Mouse (Mus musculus): Measurements from ENCODE around the gene Lsr. TPM values are rescaled to one million over a fixed set of nuclear protein-coding genes. Genes with fewer than 3 reads are reported as not detected.
A peak's percentile ranks its signal among the peaks of the same experiment; 100 is the strongest.
"Not testable (repeated sequence)": the region's sequence is repeated elsewhere in the genome, so short reads cannot be mapped to it uniquely, and the experiment has no call there.

Gene Lsr
- polyA plus RNA-seq, 1 experiment from 2014 or later: 118 TPM

DNA sequence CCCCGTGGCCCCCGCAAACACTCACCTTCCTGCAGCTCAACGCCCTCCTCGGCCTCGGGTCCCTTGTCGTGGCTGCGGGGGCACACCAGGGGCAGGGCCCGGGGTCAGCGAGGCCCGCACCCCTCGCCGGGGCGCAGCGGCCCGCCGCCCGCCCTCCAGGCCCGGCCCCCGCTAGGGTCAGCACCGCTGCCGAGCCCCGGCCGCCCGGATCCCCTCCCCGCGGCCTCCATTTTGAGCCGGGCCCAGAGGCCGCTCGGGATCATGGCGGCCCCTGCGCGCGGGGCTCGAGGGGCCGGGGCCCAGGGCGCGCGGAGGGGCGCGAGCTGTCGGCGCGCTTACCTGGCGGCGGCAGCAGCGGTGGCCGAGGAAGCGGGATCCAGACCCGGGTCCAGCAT is 16.9 kb downstream of the Lsr start:
- Histone ChIP-seq H3K27ac (ENCODE audit: low read depth, low read length) (peak overlapping the region; percentile 99), H3K27me3 (replicated peaks; ENCODE audit: control insufficient read depth, insufficient read depth, low read length) (no peaks in the 10 kb centered on the region), H3K9ac (ENCODE audit: low read depth, low read length) (peak overlapping the region; percentile 100), H3K9me3 (ENCODE audit: control insufficient read depth) (no peaks in the 10 kb centered on the region), H3K4me3 (ENCODE audit: low read depth, low read length) (peak overlapping the region; percentile 92), H3K4me1 (replicated peaks; ENCODE audit: control insufficient read depth, insufficient read depth, low read length) (peaks cover 4% of the 10 kb centered on the region; the same call in 1 of the 2 replicates), H3K4me2 (replicated peaks; ENCODE audit: low read depth) (peak overlapping the region; percentile 92), H3K36me3 (ENCODE audit: control insufficient read depth, insufficient read depth) (peaks cover 55% of the 10 kb centered on the region)
- ATAC-seq: peak; percentile 45
- TF ChIP-seq CTCF (IDR thresholded peaks at IDR 0.05; ENCODE audit: low read depth): no peak
- 2% methylated on average over 30 of the region's 49 CpGs for WGBS

DNA sequence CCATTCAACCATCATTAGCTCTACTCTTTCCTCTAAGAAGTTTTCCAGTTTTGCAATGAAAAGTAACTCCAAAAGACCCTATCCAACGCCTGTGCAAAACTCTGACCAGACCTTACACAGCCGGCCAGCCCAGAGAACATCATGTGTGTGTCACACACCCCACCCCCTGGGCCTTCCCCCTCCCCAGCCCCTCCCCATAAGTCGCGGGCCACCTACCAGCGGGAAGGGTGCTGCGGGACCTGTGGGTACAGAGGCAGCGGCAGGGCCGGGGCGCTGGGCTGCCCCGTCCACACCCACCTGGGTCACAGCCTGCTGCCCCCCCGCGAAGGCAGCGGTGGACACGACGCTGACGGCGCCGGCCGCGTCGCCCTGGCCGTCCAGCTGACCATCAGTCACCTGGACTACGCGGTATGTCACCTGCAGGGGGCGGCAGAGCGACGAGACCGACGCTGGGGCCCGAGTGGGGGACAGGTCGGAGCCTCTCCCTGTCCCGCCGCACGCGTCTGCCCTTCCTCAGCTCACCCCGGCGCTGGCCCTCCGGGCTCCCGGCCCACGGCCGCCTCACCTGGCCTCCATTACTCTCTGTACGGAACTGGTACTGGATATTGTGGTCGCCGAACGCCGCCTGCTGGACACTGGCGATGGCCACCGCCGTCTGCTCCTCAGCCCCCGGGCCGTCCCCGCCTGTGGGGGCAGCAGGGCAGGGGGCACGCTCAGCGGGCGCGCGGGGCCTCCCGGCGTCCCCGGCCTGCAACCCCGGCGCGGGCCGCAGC is 17.5 kb downstream of the Lsr start:
- Histone ChIP-seq H3K4me1 (replicated peaks; ENCODE audit: control insufficient read depth, insufficient read depth, low read length) (peaks cover 4% of the 10 kb centered on the region; the same call in 1 of the 2 replicates), H3K4me3 (ENCODE audit: low read depth, low read length) (peak overlapping the region; percentile 92), H3K27me3 (replicated peaks; ENCODE audit: control insufficient read depth, insufficient read depth, low read length) (no peaks in the 10 kb centered on the region), H3K9me3 (ENCODE audit: control insufficient read depth) (no peaks in the 10 kb centered on the region), H3K36me3 (ENCODE audit: control insufficient read depth, insufficient read depth) (peaks cover 55% of the 10 kb centered on the region), H3K4me2 (replicated peaks; ENCODE audit: low read depth) (peak overlapping the region; percentile 92), H3K9ac (ENCODE audit: low read depth, low read length) (peak overlapping the region; percentile 100), H3K27ac (ENCODE audit: low read depth, low read length) (peak overlapping the region; percentile 99)
- WGBS: under 1% methylated on average over 57 of the region's 64 CpGs
- peak; percentile 66 for ATAC-seq
- peak; percentile 95 for TF ChIP-seq CTCF (IDR thresholded peaks at IDR 0.05; ENCODE audit: low read depth)

DNA sequence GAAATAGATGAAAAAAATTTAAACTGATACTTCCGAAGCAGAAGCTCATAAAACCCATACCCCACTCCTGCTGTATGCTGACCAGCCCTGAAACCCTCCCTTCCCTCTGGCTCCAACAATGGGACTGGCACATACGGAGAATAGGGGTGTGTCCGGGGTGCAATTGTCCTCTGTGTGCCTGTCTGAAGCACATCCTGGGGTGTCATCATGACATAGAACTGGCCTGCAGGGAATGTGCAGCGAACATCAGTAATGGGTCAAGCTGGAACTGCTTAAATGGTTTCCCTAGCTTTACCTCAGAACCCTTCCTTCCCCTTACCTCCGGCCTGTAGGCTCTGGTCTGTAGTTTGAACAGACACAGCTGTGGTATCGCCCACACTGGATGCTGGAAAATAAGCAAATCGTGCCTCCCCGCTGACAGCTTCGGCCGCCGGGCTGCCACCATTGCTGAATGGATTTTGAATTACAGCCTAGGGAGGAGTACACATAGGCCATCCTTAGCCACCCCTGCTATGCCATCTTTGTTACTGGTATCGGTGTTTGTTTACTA is 18.2 kb downstream of the Lsr start:
- WGBS: 81% methylated on average over 12 of the region's 12 CpGs
- no peak for TF ChIP-seq CTCF (IDR thresholded peaks at IDR 0.05; ENCODE audit: low read depth)
- Histone ChIP-seq H3K27ac (ENCODE audit: low read depth, low read length) (no peak overlapping the region), H3K4me1 (replicated peaks; ENCODE audit: control insufficient read depth, insufficient read depth, low read length) (peaks cover 4% of the 10 kb centered on the region; the same call in 1 of the 2 replicates), H3K4me2 (replicated peaks; ENCODE audit: low read depth) (peak overlapping the region; percentile 92), H3K36me3 (ENCODE audit: control insufficient read depth, insufficient read depth) (peaks cover 56% of the 10 kb centered on the region), H3K4me3 (ENCODE audit: low read depth, low read length) (peak overlapping the region; percentile 92), H3K9ac (ENCODE audit: low read depth, low read length) (no peak overlapping the region), H3K27me3 (replicated peaks; ENCODE audit: control insufficient read depth, insufficient read depth, low read length) (no peaks in the 10 kb centered on the region), H3K9me3 (ENCODE audit: control insufficient read depth) (no peaks in the 10 kb centered on the region)
- ATAC-seq: no peak

DNA sequence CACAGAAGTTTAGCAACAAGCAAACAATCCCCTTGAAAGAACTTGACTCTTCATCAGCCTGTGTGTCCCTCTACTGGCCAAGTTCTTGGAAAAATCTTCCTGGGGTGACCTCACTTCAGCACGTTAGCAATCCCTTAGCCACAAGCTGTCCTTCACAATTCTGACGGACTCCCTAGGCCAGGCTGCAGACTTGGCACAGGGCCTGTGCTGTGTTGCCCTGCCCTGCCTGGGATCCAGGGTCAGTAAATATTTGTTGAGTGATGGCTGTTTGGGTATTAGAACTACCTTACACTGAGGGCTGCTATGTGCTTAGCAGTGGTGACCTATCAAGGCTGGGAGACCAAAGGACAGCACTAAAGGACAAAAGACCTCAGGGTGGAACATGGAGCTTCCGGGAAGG is 19.2 kb downstream of the Lsr start:
- ATAC-seq: no peak
- WGBS: 75% methylated on average over 3 of the region's 3 CpGs

DNA sequence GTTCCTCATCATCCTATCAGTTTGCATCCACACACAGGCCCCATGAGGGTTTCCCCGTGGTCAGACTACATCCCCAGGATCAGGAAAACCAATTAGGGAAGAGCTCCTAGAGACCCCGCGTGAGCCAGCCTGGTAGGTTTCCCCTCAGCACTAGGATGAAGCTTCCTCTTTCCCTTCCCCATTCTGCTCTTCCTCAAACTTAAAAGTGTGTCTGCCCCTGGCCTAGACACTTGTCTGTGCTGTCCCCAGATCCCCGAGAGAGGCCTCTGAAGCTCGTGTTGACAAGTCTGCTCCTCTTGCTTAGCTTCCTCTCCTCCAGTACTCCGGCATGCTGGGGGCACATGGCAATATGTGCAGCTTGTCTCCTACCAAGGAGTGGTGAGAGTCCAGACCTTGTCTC is 19.8 kb downstream of the Lsr start:
- H3K9me3 ChIP-seq (ENCODE audit: control insufficient read depth): no peaks in the 10 kb centered on the region
- no peak overlapping the region for H3K9ac ChIP-seq (ENCODE audit: low read depth, low read length)
- ATAC-seq: no peak
- no peak overlapping the region for H3K27ac ChIP-seq (ENCODE audit: low read depth, low read length)
- WGBS: 85% methylated on average over 6 of the region's 6 CpGs
- no peaks in the 10 kb centered on the region for H3K27me3 ChIP-seq (replicated peaks; ENCODE audit: control insufficient read depth, insufficient read depth, low read length)
- no peak overlapping the region for H3K4me3 ChIP-seq (ENCODE audit: low read depth, low read length)
- H3K4me2 ChIP-seq (replicated peaks; ENCODE audit: low read depth): no peak overlapping the region
- H3K36me3 ChIP-seq (ENCODE audit: control insufficient read depth, insufficient read depth): peaks cover 52% of the 10 kb centered on the region
- peaks cover 2% of the 10 kb centered on the region; the same call in 1 of the 2 replicates for H3K4me1 ChIP-seq (replicated peaks; ENCODE audit: control insufficient read depth, insufficient read depth, low read length)
- no peak for TF ChIP-seq CTCF (IDR thresholded peaks at IDR 0.05; ENCODE audit: low read depth)

More for the DNA sequence above, 19.2 kb downstream of the Lsr start:
- TF ChIP-seq CTCF (IDR thresholded peaks at IDR 0.05; ENCODE audit: low read depth): peak; percentile 14; the same call in 1 of the 2 replicates
- Histone ChIP-seq H3K27me3 (replicated peaks; ENCODE audit: control insufficient read depth, insufficient read depth, low read length) (no peaks in the 10 kb centered on the region), H3K4me3 (ENCODE audit: low read depth, low read length) (no peak overlapping the region), H3K27ac (ENCODE audit: low read depth, low read length) (no peak overlapping the region), H3K4me1 (replicated peaks; ENCODE audit: control insufficient read depth, insufficient read depth, low read length) (peaks cover 4% of the 10 kb centered on the region; the same call in 1 of the 2 replicates), H3K36me3 (ENCODE audit: control insufficient read depth, insufficient read depth) (peaks cover 54% of the 10 kb centered on the region), H3K9ac (ENCODE audit: low read depth, low read length) (no peak overlapping the region), H3K9me3 (ENCODE audit: control insufficient read depth) (no peaks in the 10 kb centered on the region), H3K4me2 (replicated peaks; ENCODE audit: low read depth) (no peak overlapping the region)

DNA sequence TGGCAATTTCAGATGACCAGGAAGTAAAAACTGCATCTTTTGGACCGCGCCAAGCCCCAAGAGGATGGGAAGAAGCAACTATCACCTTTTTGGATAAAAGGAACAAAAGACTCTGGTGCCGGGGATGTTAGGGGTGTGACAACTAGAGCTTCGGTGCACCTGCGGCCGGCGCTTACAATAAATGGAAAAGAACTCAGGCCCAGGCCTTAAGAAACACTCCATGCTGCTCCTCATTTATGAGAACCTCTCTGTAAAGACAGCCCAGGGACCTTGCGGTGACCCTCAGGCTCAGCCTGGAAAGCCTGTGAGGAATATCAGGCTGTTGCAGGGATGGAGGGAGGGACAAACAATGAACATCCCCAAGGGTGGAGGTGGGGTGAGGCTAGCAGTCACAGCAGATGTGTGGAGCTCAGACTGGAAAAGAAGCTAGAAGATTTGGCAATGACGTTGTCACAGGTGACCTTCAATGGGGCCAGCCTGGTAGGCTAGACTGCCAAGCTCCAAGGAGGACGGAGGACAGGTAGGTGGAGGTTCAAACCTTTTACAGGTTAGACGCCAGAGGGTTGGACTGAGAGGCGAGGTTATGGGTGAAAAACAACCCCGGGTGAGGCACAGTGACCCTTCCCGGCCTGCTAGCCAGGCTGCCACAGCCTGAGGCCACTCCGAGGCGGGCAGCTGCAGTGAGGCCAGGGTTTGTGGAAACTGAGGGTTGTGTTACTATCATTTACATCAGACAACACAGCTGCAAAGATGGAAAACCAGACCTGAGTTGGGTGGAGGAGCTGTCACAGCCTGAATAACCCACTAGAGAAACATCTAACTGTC is 20.6 kb downstream of the Lsr start:
- no peak overlapping the region for H3K9ac ChIP-seq (ENCODE audit: low read depth, low read length)
- H3K9me3 ChIP-seq (ENCODE audit: control insufficient read depth): no peaks in the 10 kb centered on the region
- H3K36me3 ChIP-seq (ENCODE audit: control insufficient read depth, insufficient read depth): peaks cover 48% of the 10 kb centered on the region
- H3K4me2 ChIP-seq (replicated peaks; ENCODE audit: low read depth): no peak overlapping the region
- no peak for TF ChIP-seq CTCF (IDR thresholded peaks at IDR 0.05; ENCODE audit: low read depth)
- H3K4me1 ChIP-seq (replicated peaks; ENCODE audit: control insufficient read depth, insufficient read depth, low read length): no peaks in the 10 kb centered on the region
- WGBS: 95% methylated on average over 16 of the region's 16 CpGs
- ATAC-seq: no peak
- no peak overlapping the region for H3K4me3 ChIP-seq (ENCODE audit: low read depth, low read length)
- H3K27me3 ChIP-seq (replicated peaks; ENCODE audit: control insufficient read depth, insufficient read depth, low read length): no peaks in the 10 kb centered on the region
- no peak overlapping the region for H3K27ac ChIP-seq (ENCODE audit: low read depth, low read length)

DNA sequence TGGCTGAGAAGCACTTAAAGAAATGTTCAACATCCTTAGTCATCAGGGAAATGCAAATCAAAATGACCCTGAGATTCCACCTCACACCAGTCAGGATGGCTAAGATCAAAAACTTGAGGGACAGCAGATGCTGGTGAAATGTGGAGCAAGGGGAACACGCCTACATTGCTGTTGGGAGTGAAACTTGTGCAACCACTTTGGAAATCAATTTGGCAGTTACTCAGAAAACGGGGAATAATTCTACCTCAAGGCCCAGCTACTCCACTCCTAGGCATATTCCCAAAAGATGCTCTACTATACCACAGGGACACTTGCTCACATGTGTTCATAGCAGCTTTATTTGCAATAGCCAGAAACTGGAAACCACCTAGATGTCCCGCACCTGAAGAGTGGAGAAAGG is 23.4 kb downstream of the Lsr start:
- not testable (repeated sequence) for H3K4me3 ChIP-seq (ENCODE audit: low read depth, low read length); ATAC-seq; H3K27ac ChIP-seq (ENCODE audit: low read depth, low read length); H3K9me3 ChIP-seq (ENCODE audit: control insufficient read depth); H3K9ac ChIP-seq (ENCODE audit: low read depth, low read length); H3K4me1 ChIP-seq (replicated peaks; ENCODE audit: control insufficient read depth, insufficient read depth, low read length); H3K4me2 ChIP-seq (replicated peaks; ENCODE audit: low read depth); H3K27me3 ChIP-seq (replicated peaks; ENCODE audit: control insufficient read depth, insufficient read depth, low read length)
- H3K36me3 ChIP-seq (ENCODE audit: control insufficient read depth, insufficient read depth): peaks cover 55% of the 10 kb centered on the region
- 85% methylated on average over 3 of the region's 3 CpGs for WGBS
